Mouse (Mus musculus) lung, adult 18-20 months (tissue): Measurements from ENCODE around the gene Hoxb5.

Source experiments
- DNase-seq, 2 experiments: peaks; one replicate each; pipeline ENCODE4 v3.0.0; 2022; ENCODE audit warnings: mixed read lengths in 2 of 2

The Hoxb5 gene

GRCm38 (mm10) chr11:96319910-96320309 is 16.8 kb downstream of the Hoxb5 start:
- DNase-seq = peak in 1 of 2 experiments; percentile 46

- no peak for DNase-seq
These were observed 17.6 kb downstream of the Hoxb5 start for GRCm38 (mm10) chr11:96320688-96321087.

- DNase-seq = no peak
These were observed 18.7 kb downstream of the Hoxb5 start for GRCm38 (mm10) chr11:96321846-96322245.

- no peak for DNase-seq
These were observed 19.6 kb downstream of the Hoxb5 start for GRCm38 (mm10) chr11:96322738-96323137.

GRCm38 (mm10) chr11:96323154-96323553 is 20.0 kb downstream of the Hoxb5 start, which contains the start of gene Hoxb3:
TSS of gene Hoxb3 (plus strand) at chr11:96323326.
- no peak for DNase-seq

- no peak for DNase-seq
These were observed 21.0 kb downstream of the Hoxb5 start for GRCm38 (mm10) chr11:96324125-96324524.

- no peak for DNase-seq
These were observed 21.8 kb downstream of the Hoxb5 start for GRCm38 (mm10) chr11:96324965-96325364.

GRCm38 (mm10) chr11:96325747-96326212 is 22.6 kb downstream of the Hoxb5 start:
- no peak for DNase-seq

GRCm38 (mm10) chr11:96326705-96327104 is 23.6 kb downstream of the Hoxb5 start:
- no peak for DNase-seq

GRCm38 (mm10) chr11:96327122-96327521 is 24.0 kb downstream of the Hoxb5 start:
- DNase-seq = no peak

- no peak for DNase-seq
These were observed 24.6 kb downstream of the Hoxb5 start for GRCm38 (mm10) chr11:96327750-96328149.

- no peak for DNase-seq
These were observed 25.5 kb downstream of the Hoxb5 start for GRCm38 (mm10) chr11:96328605-96329004.

GRCm38 (mm10) chr11:96332105-96332504 is 29.0 kb downstream of the Hoxb5 start:
- no peak for DNase-seq

GRCm38 (mm10) chr11:96332618-96333032 is 29.5 kb downstream of the Hoxb5 start:
- DNase-seq = no peak

GRCm38 (mm10) chr11:96333241-96334001 is 30.3 kb downstream of the Hoxb5 start:
- DNase-seq = no peak

- DNase-seq = no peak
These were observed 30.8 kb downstream of the Hoxb5 start for GRCm38 (mm10) chr11:96334002-96334364.

GRCm38 (mm10) chr11:96334998-96335397 is 31.9 kb downstream of the Hoxb5 start:
- DNase-seq = no peak

- DNase-seq = no peak
These were observed 33.5 kb downstream of the Hoxb5 start for GRCm38 (mm10) chr11:96336597-96336996.

- no peak for DNase-seq
These were observed 33.9 kb downstream of the Hoxb5 start for GRCm38 (mm10) chr11:96337026-96337425.

- DNase-seq = no peak
These were observed 36.1 kb downstream of the Hoxb5 start for GRCm38 (mm10) chr11:96338957-96339855.

GRCm38 (mm10) chr11:96340698-96341365 is 37.7 kb downstream of the Hoxb5 start:
- no peak for DNase-seq

GRCm38 (mm10) chr11:96341701-96342575 is 38.8 kb downstream of the Hoxb5 start:
- DNase-seq = peak; percentile 49 to 57
